Mouse (Mus musculus) brain, embryonic 14.5 days (tissue): ENCODE measurements around the gene Rnf115. TPM values are rescaled to one million over a fixed set of nuclear protein-coding genes. Genes with fewer than 3 reads are reported as not detected.
"Not testable (repeated sequence)": the region's sequence is repeated elsewhere in the genome, so short reads cannot be mapped to it uniquely, and the experiment has no call there.

Source experiments
- DNase-seq: peaks from one replicate; pipeline ENCODE4 v3.0.0-alpha.2; 2011; ENCODE audit warnings: low read depth
- CTCF ChIP-seq: fragments of 200-500 bp; IDR thresholded peaks from 2 replicates; pipeline ENCODE4 v1.5.1; 2012; ENCODE audit warnings: inconsistent platforms, mild to moderate bottlenecking, moderate library complexity, borderline replicate concordance; ENCODE audit not compliant: insufficient read depth, insufficient read length; ENCODE audit errors: extremely low read depth
- POLR2A ChIP-seq: fragments of 200-500 bp; IDR thresholded peaks from 2 replicates; pipeline ENCODE4 v1.6.1; 2012; ENCODE audit warnings: mild to moderate bottlenecking, inconsistent platforms, borderline replicate concordance; ENCODE audit not compliant: poor library complexity, insufficient read depth, insufficient read length, severe bottlenecking; ENCODE audit errors: extremely low read depth
- polyA plus RNA-seq: library from polyadenylated mRNA; depleted of rRNA; stranded (reverse); fragments of >200 nt; gene quantifications from 2 replicates; pipeline ENCODE4 v1.2.3, GENCODE M21; 2012; rRNA removed

Rnf115 gene
- 46.3 and 47.5 TPM in 2 replicates for polyA plus RNA-seq

DNA sequence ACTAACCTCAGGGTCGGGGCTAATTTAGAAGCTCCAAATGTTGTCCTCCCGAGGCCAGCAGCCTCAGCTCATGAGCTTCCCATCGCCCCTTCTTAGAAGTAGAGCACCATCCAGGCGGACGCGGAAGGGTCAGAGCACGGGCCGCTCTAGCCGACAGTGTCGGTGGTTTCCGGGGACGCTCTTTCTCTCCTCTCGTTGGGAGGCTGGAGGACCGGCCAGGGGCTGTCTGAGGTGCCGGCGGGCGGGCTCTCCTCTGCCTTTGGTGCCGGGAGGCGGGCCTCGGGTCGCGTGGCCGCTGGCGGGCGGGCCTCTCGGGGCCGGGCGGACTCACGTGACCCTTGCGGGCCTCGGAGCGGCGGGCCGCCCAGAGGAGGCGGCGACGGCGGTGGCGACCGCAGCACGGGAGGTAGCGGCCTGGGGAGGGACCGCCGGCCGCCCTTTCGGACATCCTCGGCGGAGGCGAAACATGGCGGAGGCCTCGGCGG lies at the start of gene Rnf115, which contains the start of gene Polr3c:
Gene Rnf115, plus strand, starts transcription at position 322 of the 485 bp plus-strand sequence.
Gene Polr3c, minus strand, starts transcription at position 286 of the 485 bp plus-strand sequence.
- peak; percentile 97 for DNase-seq
- TF ChIP-seq POLR2A, result peak; percentile 82
- TF ChIP-seq CTCF, result no peak

DNA sequence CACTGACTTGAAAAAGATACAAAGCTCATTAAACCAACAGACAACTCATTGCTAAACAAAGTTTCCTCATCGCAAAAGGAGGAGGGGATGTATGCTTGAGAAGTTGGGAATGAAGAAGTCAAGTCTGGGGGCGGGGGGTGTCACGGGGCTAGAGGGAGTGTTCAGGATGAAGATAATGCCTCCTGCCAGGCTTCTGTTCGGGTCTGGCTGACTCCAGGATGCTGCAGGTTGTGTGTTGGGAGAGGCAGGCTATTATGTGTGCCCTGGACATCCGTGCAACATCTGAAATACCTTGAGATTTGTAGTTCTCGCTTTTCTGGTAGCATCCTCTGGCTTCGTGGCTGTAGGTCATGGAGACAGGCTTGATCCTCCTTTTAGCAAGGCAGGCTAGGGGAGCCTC lies 49.0 kb upstream of the Rnf115 start:
- no peak for DNase-seq
- no peak for TF ChIP-seq CTCF
- TF ChIP-seq POLR2A, result no peak

DNA sequence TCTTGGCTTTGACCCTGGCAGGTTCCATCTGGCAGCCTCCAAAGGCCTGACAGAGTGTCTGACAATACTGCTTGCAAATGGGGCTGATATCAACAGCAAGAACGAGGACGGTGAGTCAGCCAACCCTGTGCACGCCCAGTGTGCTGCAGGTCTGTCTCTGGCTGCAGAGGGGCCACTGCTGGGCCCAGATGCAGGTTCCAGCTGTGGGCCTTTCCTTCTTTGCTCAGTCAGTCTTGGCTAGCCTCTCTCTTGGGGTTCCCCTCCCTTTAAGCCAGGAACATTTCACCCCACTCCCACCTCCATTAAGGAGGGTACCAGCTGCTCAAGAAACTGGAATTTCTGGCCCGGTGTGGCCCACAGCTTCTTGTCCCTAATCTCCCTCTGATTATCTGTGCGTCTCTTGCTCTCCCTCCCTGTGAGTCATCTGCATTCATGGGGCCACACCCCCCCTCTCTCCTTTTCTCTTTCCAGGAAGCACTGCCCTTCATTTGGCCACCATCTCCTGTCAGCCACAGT lies 48.2 kb upstream of the Rnf115 start:
- DNase-seq, result no peak
- no peak for TF ChIP-seq CTCF
- no peak for TF ChIP-seq POLR2A

DNA sequence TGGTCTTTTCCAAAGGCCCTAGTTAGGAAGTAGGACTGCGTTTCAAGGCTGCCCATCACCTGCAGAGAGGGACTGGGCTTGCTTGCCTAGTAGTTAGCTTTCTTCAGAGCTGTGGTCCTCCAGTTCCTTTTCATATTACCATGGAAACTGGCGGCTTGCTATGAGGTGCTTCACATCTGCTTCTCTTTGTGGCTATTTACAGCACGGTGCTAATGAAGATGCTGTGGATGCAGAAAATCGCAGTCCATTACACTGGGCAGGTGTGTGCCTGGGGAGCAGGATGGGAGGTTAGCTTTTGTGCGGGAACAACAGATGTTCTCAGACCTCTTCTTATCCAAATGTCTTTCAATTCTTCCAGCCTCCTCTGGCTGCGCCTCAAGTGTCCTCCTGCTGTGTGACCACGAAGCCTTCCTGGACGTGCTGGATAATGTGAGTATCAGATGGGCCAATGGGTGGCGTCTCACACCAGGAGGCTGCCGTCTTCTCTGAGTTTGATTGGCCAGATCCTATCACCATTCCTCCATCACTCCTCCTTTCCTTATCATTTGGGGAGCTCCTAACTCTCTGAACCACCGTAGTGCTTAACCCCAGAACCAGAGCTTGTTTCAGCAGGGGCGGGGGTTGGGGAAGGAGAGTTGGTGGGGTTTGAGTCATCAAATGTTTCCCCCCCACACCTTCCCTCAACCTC lies 47.1 kb upstream of the Rnf115 start:
- DNase-seq, result peak; percentile 60
- TF ChIP-seq POLR2A (no peak), CTCF (no peak)

DNA sequence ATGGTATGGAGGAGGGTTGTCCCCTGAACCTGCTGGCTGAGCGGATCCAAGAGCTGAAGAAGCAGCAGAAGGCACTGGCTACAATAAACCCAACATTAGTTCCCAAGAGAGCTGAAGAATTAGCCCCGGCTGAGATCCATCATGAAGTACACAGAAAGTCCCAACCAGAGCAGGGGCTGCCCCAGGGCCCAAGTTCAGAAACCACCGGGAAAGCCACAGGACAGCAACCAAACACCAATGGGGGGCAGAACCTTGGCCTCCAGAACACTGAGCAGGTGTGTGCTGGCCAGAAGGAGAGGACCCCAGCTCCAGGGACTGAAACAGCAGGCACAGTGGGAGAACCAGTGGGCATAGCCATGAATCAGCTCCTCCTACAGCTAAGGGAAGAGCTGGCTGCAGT lies 44.0 kb upstream of the Rnf115 start:
- DNase-seq, result no peak
- TF ChIP-seq CTCF (no peak), POLR2A (no peak)

DNA sequence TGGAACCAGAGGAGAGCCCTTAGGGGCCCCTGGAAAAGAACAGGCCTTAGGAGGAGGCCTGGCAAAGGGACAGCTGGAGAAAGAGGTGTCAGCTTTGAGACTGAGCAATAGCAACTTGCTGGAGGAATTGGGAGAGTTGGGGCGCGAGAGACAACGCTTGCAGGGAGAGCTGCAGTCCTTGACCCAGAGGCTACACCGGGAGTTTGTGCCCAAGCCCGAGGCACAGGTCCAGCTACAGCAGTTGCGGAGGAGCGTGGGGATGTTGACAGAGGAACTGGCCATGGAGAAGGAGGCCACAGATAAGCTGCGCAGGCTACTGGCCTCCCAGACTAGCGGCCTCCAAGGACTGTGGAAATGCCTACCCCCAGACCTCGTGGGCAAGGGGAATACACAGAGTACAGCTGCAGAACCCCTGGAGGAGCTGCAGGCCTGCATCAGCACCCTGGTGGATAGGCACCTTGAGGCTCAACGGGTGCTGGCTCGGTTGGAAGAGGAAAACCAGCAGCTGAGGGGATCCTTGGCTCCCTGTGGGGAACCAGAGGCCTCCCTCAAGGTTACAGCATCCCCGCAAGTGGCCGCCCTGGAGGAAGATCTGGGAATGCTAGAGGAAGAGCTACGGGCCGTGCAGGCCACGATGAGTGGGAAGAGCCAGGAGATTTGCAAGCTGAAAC lies 43.2 kb upstream of the Rnf115 start:
- DNase-seq, result no peak
- no peak for TF ChIP-seq CTCF
- no peak for TF ChIP-seq POLR2A

DNA sequence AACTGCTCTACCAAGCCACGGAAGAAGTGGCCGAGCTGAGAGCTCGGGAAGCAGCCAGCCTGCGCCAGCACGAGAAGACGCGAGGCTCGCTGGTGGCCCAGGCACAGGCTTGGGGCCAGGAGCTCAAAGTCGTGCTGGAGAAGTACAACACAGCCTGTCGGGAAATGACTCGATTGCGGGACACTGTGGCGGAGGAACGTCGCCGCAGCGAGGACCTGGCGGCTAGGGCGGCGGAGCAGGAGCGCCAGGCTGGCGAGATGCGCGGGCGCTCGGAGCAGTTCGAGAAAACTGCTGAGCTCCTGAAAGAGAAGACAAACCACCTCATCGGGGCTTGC lies 42.7 kb upstream of the Rnf115 start:
- DNase-seq, result peak; percentile 20
- no peak for TF ChIP-seq CTCF
- no peak for TF ChIP-seq POLR2A

DNA sequence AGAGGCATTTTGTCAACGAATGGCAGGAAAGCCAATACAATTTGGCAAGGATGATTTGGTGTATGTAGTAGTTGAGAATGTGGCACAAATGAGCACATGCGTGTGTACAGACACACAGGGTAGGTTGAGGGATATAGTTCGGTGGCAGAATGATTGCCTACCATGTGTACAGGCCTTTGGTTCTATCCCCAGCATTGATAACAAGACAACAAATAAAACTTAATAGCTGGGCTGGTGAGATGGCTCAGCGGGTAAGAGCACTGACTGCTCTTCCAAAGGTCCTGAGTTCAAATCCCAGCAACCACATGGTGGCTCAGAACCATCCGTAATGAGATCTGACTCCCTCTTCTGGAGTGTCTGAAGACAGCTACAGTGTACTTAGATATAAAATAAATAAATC lies 41.4 kb upstream of the Rnf115 start:
- not testable (repeated sequence) for DNase-seq

DNA sequence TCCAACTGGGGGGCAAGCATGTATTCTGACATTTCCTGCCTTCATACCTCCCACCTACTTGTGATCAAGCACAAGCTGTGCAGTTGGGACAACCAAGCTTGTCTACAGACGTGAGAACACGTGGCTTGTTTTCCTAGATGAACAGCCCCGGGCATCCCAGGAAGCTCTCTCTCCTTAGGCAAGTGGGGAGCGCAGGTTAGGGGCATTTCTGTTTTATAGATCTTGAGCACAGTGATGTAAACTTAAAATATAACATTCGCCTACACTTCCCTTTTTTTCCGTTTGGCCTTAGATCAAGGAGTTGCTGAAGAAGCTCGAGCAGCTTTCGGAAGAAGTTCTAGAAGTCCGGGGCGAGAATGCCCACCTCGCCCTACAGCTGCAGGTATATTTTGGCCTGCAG lies 38.6 kb upstream of the Rnf115 start:
- TF ChIP-seq POLR2A (no peak), CTCF (no peak)

DNA sequence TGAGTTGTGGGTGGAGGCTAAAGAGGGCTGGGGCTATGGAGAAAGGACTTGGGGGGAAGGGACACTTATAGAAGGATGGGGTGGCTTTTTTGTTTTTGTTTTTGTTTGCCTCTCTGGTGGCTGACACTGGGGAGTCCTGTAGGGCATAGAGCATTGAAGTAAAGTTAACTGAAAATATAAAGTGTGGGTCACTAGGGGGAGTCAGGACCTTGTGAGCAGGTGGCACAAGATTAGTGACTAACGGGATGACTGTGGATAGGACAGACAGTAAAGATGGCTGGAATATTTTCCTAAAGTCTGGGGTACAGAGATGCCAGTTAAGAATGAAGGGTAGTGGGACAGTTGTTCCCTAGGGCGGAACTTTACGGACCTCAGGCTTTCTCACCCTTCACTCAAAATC lies 37.2 kb upstream of the Rnf115 start:
- TF ChIP-seq POLR2A (no peak), CTCF (no peak)
- DNase-seq, result no peak

More for the DNA sequence above, 38.6 kb upstream of the Rnf115 start:
- no peak for DNase-seq

DNA sequence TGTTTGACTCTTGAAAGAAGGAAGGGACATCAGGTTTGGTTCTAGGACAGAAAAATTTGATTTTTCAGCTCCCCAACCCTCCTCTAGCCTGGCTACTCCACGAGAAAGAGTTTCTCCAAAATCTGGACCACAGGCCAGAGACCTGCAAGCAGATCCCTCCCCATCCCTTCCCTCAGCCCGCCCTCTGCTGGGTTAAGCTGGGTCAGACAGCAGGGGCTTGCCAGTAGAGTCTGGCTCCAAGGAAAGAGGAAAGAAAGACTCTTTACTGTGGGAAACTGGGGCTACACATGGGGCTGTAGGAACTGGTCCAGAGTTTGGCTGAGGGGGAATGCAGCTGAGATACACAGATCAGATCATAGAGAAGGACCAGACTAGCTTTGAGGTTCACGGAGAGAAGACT lies 35.0 kb upstream of the Rnf115 start:
- TF ChIP-seq POLR2A (no peak), CTCF (peak; percentile 27; the same call in 1 of the 2 replicates)
- peak; percentile 39 for DNase-seq

DNA sequence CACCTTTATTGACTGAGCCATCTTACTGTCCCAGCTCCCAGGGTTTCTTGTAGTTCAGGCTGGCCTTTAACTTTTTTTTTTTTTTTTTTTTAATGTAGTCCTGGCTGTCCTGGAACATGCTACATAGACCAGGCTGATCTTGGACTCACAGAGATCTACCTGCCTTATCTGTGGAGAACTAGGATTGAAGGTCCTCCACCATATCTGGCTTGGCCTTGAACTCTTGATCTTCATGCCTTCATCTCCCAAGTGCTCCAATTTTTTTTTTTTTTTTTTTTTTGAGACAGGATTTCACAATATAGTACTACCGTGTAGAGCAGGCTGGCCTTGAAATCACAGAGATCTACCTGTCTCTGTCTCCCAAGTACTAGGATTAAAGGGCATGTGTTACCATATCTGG lies 33.9 kb upstream of the Rnf115 start:
- TF ChIP-seq POLR2A (no peak), CTCF (no peak)
- no peak for DNase-seq
